Mouse (Mus musculus) lung, embryonic 14.5 days (tissue): ENCODE results near the gene Dll4. TPM values are rescaled to one million over a fixed set of nuclear protein-coding genes. Genes with fewer than 3 reads are reported as not detected.

ENCODE experiments used
- ATAC-seq: fragments of 200-750 bp; cut with Nextera tagmentation; 2 replicates; pipeline ENCODE4 v1.8.0; 2017; ENCODE audit warnings: mild to moderate bottlenecking, moderate TSS enrichment, moderate library complexity; ENCODE audit not compliant: insufficient read depth
- DNase-seq: peaks from one replicate; pipeline ENCODE4 v3.0.0-alpha.2; 2015
- H3K27ac ChIP-seq: fragments of 300-500 bp; sonication (generic); 2 replicates; pipeline ENCODE4 v1.5.1; 2014; ENCODE audit warnings: low read depth, mild to moderate bottlenecking, moderate library complexity
- H3K27me3 ChIP-seq: fragments of 300-500 bp; sonication (generic); 2 replicates; pipeline ENCODE4 v1.6.1; 2014; ENCODE audit warnings: low read length, control low read depth; ENCODE audit not compliant: insufficient read depth
- H3K36me3 ChIP-seq: fragments of 300-500 bp; sonication (generic); 2 replicates; pipeline ENCODE4 v1.6.1; 2014; ENCODE audit warnings: control low read depth; ENCODE audit not compliant: insufficient read depth
- H3K4me1 ChIP-seq: fragments of 300-500 bp; sonication (generic); 2 replicates; pipeline ENCODE4 v1.6.1; 2014; ENCODE audit warnings: antibody characterized with exemption, control low read depth; ENCODE audit not compliant: insufficient read depth
- H3K4me2 ChIP-seq: fragments of 300-500 bp; sonication (generic); 2 replicates; pipeline ENCODE4 v1.6.1; 2014; ENCODE audit warnings: mild to moderate bottlenecking
- H3K4me3 ChIP-seq: fragments of 300-500 bp; sonication (generic); 2 replicates; pipeline ENCODE4 v1.5.1; 2014; ENCODE audit warnings: low read depth, low read length
- H3K9ac ChIP-seq: fragments of 300-500 bp; sonication (generic); 2 replicates; pipeline ENCODE4 v1.6.1; 2014
- H3K9me3 ChIP-seq: fragments of 300-500 bp; sonication (generic); 2 replicates; pipeline ENCODE4 v1.6.1; 2016; ENCODE audit warnings: low read depth, low read length, control low read depth
- CTCF ChIP-seq: IDR thresholded peaks from 2 replicates; pipeline ENCODE4 v1.5.1; 2016; ENCODE audit warnings: antibody characterized with exemption, low read depth
- WGBS: fragments of 180-500 bp; shearing (Covaris S2); extraction: QIAGEN DNeasy Blood & Tissue Kit; methylation state at CpG from one replicate; pipeline ENCODE4 v1.1.7; 2014; 5-methylcytosine and 5-hydroxymethylcytosine counted together
- polyA plus RNA-seq: library from polyadenylated mRNA; unstranded; fragments of >200 nt; fragmentation: Nextera tagmentation; extraction: Ambion mirVana; gene quantifications from 2 replicates; pipeline ENCODE4 v1.2.1, GENCODE M21; 2014

Dll4 gene
- polyA plus RNA-seq, 1 experiment from 2014 or later = 10.0 TPM

- WGBS = under 1% methylated on average over 30 of the region's 30 CpGs
- TF ChIP-seq CTCF = peak; percentile 66
- H3K9me3 ChIP-seq = no peaks in the 10 kb centered on the region
- peaks cover 23% of the 10 kb centered on the region for H3K4me1 ChIP-seq
- peak overlapping the region; percentile 57 for H3K4me3 ChIP-seq
- no peak overlapping the region for H3K27ac ChIP-seq
- peak overlapping the region; percentile 45 for H3K9ac ChIP-seq
- DNase-seq = peak; percentile 78
- no peak for ATAC-seq
- H3K36me3 ChIP-seq = peaks cover 10% of the 10 kb centered on the region
- peak overlapping the region; percentile 92 for H3K4me2 ChIP-seq
- H3K27me3 ChIP-seq = peaks cover 74% of the 10 kb centered on the region
Observed at GRCm38 (mm10) chr2:119327102-119327480, 1.5 kb downstream of the Dll4 start.

- H3K36me3 ChIP-seq = peaks cover 13% of the 10 kb centered on the region
- H3K27ac ChIP-seq = no peak overlapping the region
- peak overlapping the region; percentile 57 for H3K4me3 ChIP-seq
- 23% methylated on average over 11 of the region's 11 CpGs for WGBS
- no peak for ATAC-seq
- H3K27me3 ChIP-seq = peaks cover 65% of the 10 kb centered on the region
- H3K4me2 ChIP-seq = peak overlapping the region; percentile 92
- H3K9me3 ChIP-seq = no peaks in the 10 kb centered on the region
- H3K4me1 ChIP-seq = peaks cover 16% of the 10 kb centered on the region
- peak overlapping the region; percentile 45; the same call in 1 of the 2 replicates for H3K9ac ChIP-seq
- no peak for TF ChIP-seq CTCF
- no peak for DNase-seq
Observed at GRCm38 (mm10) chr2:119327942-119328526, 2.5 kb downstream of the Dll4 start.

- ATAC-seq (no peak), DNase-seq (no peak)
- no peak overlapping the region for H3K9ac ChIP-seq
- peak overlapping the region; percentile 31; the same call in 1 of the 2 replicates for H3K27ac ChIP-seq
- H3K4me2 ChIP-seq = peak overlapping the region; percentile 92
- H3K4me3 ChIP-seq = peak overlapping the region; percentile 57; the same call in 1 of the 2 replicates
- H3K9me3 ChIP-seq = no peaks in the 10 kb centered on the region
- WGBS = 28% methylated on average over 5 of the region's 5 CpGs
- H3K4me1 ChIP-seq = peaks cover 16% of the 10 kb centered on the region
- H3K27me3 ChIP-seq = peaks cover 60% of the 10 kb centered on the region
- no peak for TF ChIP-seq CTCF
- peaks cover 13% of the 10 kb centered on the region for H3K36me3 ChIP-seq
Observed at GRCm38 (mm10) chr2:119328546-119328945, 3.0 kb downstream of the Dll4 start.

GRCm38 (mm10) chr2:119329123-119329817, 3.7 kb downstream of the Dll4 start:
- Histone ChIP-seq H3K9me3 (no peaks in the 10 kb centered on the region), H3K27ac (peak overlapping the region; percentile 67), H3K36me3 (peaks cover 13% of the 10 kb centered on the region), H3K27me3 (peaks cover 53% of the 10 kb centered on the region), H3K9ac (no peak overlapping the region), H3K4me2 (peak overlapping the region; percentile 92), H3K4me3 (no peak overlapping the region), H3K4me1 (peaks cover 12% of the 10 kb centered on the region)
- peak; percentile 59 for ATAC-seq
- 35% methylated on average over 3 of the region's 3 CpGs for whole genome bisulfite sequencing
- no peak for TF ChIP-seq CTCF
- peak; percentile 61 for DNase-seq

GRCm38 (mm10) chr2:119330795-119331194, 5.2 kb downstream of the Dll4 start:
- H3K4me1 ChIP-seq = peaks cover 9% of the 10 kb centered on the region; the same call in 1 of the 2 replicates
- H3K4me3 ChIP-seq = no peak overlapping the region; the same call in 1 of the 2 replicates
- WGBS = 87% methylated on average over 8 of the region's 8 CpGs
- no peaks in the 10 kb centered on the region for H3K9me3 ChIP-seq
- H3K36me3 ChIP-seq = peaks cover 13% of the 10 kb centered on the region
- H3K4me2 ChIP-seq = peak overlapping the region; percentile 29; the same call in 1 of the 2 replicates
- TF ChIP-seq CTCF = no peak
- DNase-seq (no peak), ATAC-seq (no peak)
- H3K9ac ChIP-seq = no peak overlapping the region
- peak overlapping the region; percentile 67 for H3K27ac ChIP-seq
- H3K27me3 ChIP-seq = peaks cover 37% of the 10 kb centered on the region

GRCm38 (mm10) chr2:119332177-119332661, 6.6 kb downstream of the Dll4 start:
- no peak for DNase-seq
- peaks cover 13% of the 10 kb centered on the region for H3K36me3 ChIP-seq
- ATAC-seq = no peak
- no peak overlapping the region for H3K27ac ChIP-seq
- 0 out of 2 replicates have a peak overlapping the region, but pooled peaks have one; percentile 15 for H3K4me2 ChIP-seq
- peaks cover 23% of the 10 kb centered on the region for H3K27me3 ChIP-seq
- no peak overlapping the region for H3K9ac ChIP-seq
- no peak overlapping the region for H3K4me3 ChIP-seq
- H3K4me1 ChIP-seq = peaks cover 8% of the 10 kb centered on the region; the same call in 1 of the 2 replicates
- no peaks in the 10 kb centered on the region for H3K9me3 ChIP-seq
- no peak for TF ChIP-seq CTCF
- WGBS = 66% methylated on average over 24 of the region's 24 CpGs

- no peak overlapping the region for H3K9ac ChIP-seq
- H3K36me3 ChIP-seq = peaks cover 13% of the 10 kb centered on the region
- peak overlapping the region; percentile 13; the same call in 1 of the 2 replicates for H3K4me2 ChIP-seq
- 50% methylated on average over 1 of the region's 1 CpGs for WGBS
- H3K4me3 ChIP-seq = no peak overlapping the region
- TF ChIP-seq CTCF = no peak
- DNase-seq (no peak), ATAC-seq (no peak)
- no peak overlapping the region for H3K27ac ChIP-seq
- peaks cover 6% of the 10 kb centered on the region; the same call in 1 of the 2 replicates for H3K4me1 ChIP-seq
- H3K27me3 ChIP-seq = peaks cover 7% of the 10 kb centered on the region; the same call in 1 of the 2 replicates
- no peaks in the 10 kb centered on the region for H3K9me3 ChIP-seq
Observed at GRCm38 (mm10) chr2:119334135-119334534, 8.6 kb downstream of the Dll4 start.
